Mouse (Mus musculus) intestine, embryonic 15.5 days (tissue): ENCODE results near the gene Sod1. TPM values are rescaled to one million over a fixed set of nuclear protein-coding genes. Genes with fewer than 3 reads are reported as not detected.

Experiments
- ATAC-seq: fragments of 200-750 bp; cut with Nextera tagmentation; 2 replicates; pipeline ENCODE4 v1.8.0; 2017; ENCODE audit warnings: moderate TSS enrichment, moderate library complexity
- H3K27ac ChIP-seq: fragments of 300-500 bp; sonication (generic); 2 replicates; pipeline ENCODE4 v1.5.1; 2015; ENCODE audit warnings: mild to moderate bottlenecking, inconsistent platforms
- H3K27me3 ChIP-seq: fragments of 300-500 bp; sonication (generic); replicated peaks from 2 replicates; pipeline ENCODE4 v1.6.1; 2015; ENCODE audit warnings: inconsistent platforms
- H3K36me3 ChIP-seq: fragments of 300-500 bp; sonication (generic); 2 replicates; pipeline ENCODE4 v1.6.1; 2015; ENCODE audit warnings: inconsistent platforms
- H3K4me1 ChIP-seq: fragments of 300-500 bp; sonication (generic); replicated peaks from 2 replicates; pipeline ENCODE4 v1.6.1; 2015; ENCODE audit warnings: inconsistent platforms
- H3K4me2 ChIP-seq: fragments of 300-500 bp; sonication (generic); replicated peaks from 2 replicates; pipeline ENCODE4 v1.6.1; 2015; ENCODE audit warnings: mild to moderate bottlenecking, inconsistent platforms
- H3K4me3 ChIP-seq: fragments of 300-500 bp; sonication (generic); replicated peaks from 2 replicates; pipeline ENCODE4 v1.5.1; 2015; ENCODE audit warnings: inconsistent platforms
- H3K9ac ChIP-seq: fragments of 300-500 bp; sonication (generic); 2 replicates; pipeline ENCODE4 v1.6.1; 2015; ENCODE audit warnings: inconsistent platforms
- H3K9me3 ChIP-seq: fragments of 300-500 bp; sonication (generic); 2 replicates; pipeline ENCODE4 v1.6.1; 2016; ENCODE audit warnings: inconsistent platforms
- WGBS: fragments of 180-500 bp; shearing (Covaris S2); methylation state at CpG from one replicate; pipeline ENCODE4 v1.1.7; 2015; 5-methylcytosine and 5-hydroxymethylcytosine counted together
- polyA plus RNA-seq: library from polyadenylated mRNA; unstranded; fragments of >200 nt; fragmentation: Nextera tagmentation; extraction: Ambion mirVana; gene quantifications from 2 replicates; pipeline ENCODE4 v1.2.1, GENCODE M21; 2015

Gene Sod1
- polyA plus RNA-seq, 1 experiment from 2014 or later: 1,265 TPM

DNA sequence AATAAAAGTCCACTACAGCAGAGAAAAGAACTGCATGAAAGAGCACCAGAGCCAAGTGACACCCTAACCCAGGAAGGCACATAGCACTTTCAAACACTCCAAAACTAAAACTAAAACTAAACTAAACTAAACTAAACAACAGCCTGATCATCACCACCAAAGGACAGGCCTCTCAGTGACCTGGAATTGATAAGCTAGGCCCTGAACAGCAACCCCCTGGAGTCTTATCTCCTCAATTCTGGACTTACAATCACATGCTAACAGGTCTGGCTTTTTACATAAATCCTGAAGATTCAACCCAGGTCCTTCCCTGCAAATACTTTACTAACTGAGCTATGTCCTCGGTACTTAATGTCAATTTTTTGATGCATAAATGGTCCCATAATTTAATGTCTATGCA, 44.6 kb downstream of the Sod1 start:
- Histone ChIP-seq H3K9ac (no peak overlapping the region), H3K4me1 (0 out of 2 replicates have a peak, but pooled peaks cover 2% of the 10 kb centered on the region), H3K27ac (no peak overlapping the region), H3K36me3 (0 out of 2 replicates have a peak, but pooled peaks cover 5% of the 10 kb centered on the region), H3K4me3 (no peak overlapping the region), H3K9me3 (no peaks in the 10 kb centered on the region), H3K4me2 (no peak overlapping the region), H3K27me3 (no peaks in the 10 kb centered on the region)
- 62% methylated on average over 1 of the region's 1 CpGs for whole genome bisulfite sequencing
- no peak for ATAC-seq

DNA sequence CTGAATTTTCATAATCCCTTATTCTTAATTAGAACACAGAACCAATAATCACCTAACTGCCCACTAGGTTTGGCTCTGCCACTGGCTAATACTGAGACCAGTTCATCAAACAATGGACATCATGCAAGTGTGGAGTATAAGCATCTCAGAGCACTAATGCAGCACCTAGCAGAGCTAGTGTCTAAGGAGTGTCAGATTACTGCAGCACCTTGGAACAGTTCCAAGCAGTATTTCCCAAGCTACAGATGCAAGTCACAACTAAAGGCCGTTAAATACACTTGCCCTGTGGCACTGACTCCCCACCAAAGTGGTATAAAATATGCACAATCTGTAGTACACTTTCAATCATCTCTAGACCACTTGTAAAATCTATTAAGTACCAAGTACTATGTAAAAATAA, 46.0 kb downstream of the Sod1 start:
- 9% methylated on average over 1 of the region's 1 CpGs for WGBS
- Histone ChIP-seq H3K36me3 (0 out of 2 replicates have a peak, but pooled peaks cover 3% of the 10 kb centered on the region), H3K4me3 (no peak overlapping the region), H3K9me3 (no peaks in the 10 kb centered on the region), H3K4me2 (no peak overlapping the region), H3K27me3 (no peaks in the 10 kb centered on the region), H3K27ac (no peak overlapping the region), H3K9ac (no peak overlapping the region), H3K4me1 (0 out of 2 replicates have a peak, but pooled peaks cover 2% of the 10 kb centered on the region)
- ATAC-seq: peak; percentile 55

DNA sequence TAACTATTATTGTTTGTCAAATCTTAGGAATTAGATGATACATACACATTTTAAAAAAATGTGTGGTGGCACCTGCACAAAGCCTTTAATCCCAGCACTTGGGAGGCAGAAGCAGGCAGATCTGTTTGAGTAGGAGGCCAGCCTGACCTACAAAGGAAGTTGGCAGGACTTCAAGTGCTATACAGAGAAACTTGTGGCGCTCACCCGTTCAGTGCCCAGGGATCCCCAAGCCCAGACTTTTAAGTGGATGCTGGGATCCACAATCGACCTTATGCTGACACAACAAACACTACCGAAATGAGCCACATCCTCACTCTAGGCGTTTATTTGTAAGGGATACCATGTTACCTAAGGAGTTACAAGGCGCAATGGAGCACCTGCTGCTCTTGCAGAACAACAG, 55.0 kb downstream of the Sod1 start:
- 86% methylated on average over 6 of the region's 6 CpGs for WGBS
- no peak for ATAC-seq

More for the DNA sequence above, 55.0 kb downstream of the Sod1 start:
- Histone ChIP-seq H3K4me3 (no peak overlapping the region), H3K27ac (no peak overlapping the region), H3K9me3 (no peaks in the 10 kb centered on the region), H3K9ac (no peak overlapping the region), H3K36me3 (no peaks in the 10 kb centered on the region), H3K4me2 (no peak overlapping the region), H3K4me1 (peaks cover 4% of the 10 kb centered on the region), H3K27me3 (no peaks in the 10 kb centered on the region)

Other genes with a start within 250 kb of the Sod1 start
- gene Tiam1, start 77.0 kb upstream of the Sod1 start, polyA plus RNA-seq: 12.3 and 12.4 TPM in 2 replicates
- 25.1 and 25.3 TPM in 2 replicates for gene Scaf4, start 63.7 kb downstream of the Sod1 start, polyA plus RNA-seq
- gene Hunk, start 165.3 kb downstream of the Sod1 start, polyA plus RNA-seq: 6.5 and 6.8 TPM in 2 replicates